Mouse (Mus musculus): ENCODE measurements at regions not wholly inside any gene's neighbourhood (a gene's known extent, or its start where the extent isn't known, plus 50 kb on each side); places are given as distances from the start of the nearest gene placed in this dataset.

DNA sequence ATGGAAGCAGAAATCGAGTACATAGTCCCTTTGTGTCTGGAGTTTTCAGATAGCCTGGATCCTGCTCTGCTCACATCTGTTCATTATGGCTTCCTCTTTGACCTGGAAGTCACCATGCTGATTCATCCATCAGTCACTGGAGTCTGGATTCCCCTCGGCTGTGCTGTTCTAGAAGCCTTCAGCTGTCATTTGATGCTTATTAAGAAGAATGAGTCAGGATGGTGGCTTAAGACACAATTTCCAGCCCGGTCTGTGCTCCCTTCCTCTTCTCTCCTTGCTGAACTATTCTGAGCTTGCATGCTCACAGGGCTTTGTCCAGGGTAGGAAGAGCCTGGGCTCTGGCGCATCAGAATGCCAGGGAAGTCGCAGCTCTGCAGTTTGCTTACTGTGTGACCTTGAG is 1398.2 kb upstream of the A1bg start:
- Histone ChIP-seq H3K36me3 (ENCODE audit: control insufficient read depth, insufficient read depth, low read length, poor library complexity, severe bottlenecking) (no peaks in the 10 kb centered on the region), H3K9me3 (ENCODE audit: control insufficient read depth, insufficient read depth, low read depth, low read length) (no peaks in the 10 kb centered on the region), H3K27ac (ENCODE audit: insufficient read depth, low read depth, low read length, poor library complexity, severe bottlenecking) (no peak overlapping the region), H3K4me1 (ENCODE audit: control insufficient read depth in 2 of 2, insufficient read depth in 2 of 2, low read length in 2 of 2, poor library complexity in 1 of 2) (no peaks in the 10 kb centered on the region), H3K4me3 (ENCODE audit: insufficient read depth in 1 of 2, low read depth in 1 of 2, low read length in 2 of 2, poor library complexity in 1 of 2, severe bottlenecking in 1 of 2) (no peak overlapping the region), H3K9ac (ENCODE audit: insufficient read depth, low read depth, low read length, poor library complexity, severe bottlenecking) (no peak overlapping the region)
- in situ Hi-C loops (cut with MboI; ENCODE audit: low sequenced_read_pairs in 2 of 2, unreplicated experiment in 2 of 2): no loop called here
- no peak for TF ChIP-seq ZNF384 (IDR thresholded peaks at IDR 0.05; ENCODE audit: low read depth, low read length)
- TF ChIP-seq MAFK (IDR thresholded peaks at IDR 0.05; ENCODE audit: insufficient read depth, low read depth, low read length): no peak
- TF ChIP-seq HCFC1 (IDR thresholded peaks at IDR 0.05; ENCODE audit: borderline replicate concordance, insufficient read depth, low read length): no peak
- no peak for TF ChIP-seq ZC3H11A (IDR thresholded peaks at IDR 0.05; ENCODE audit: borderline replicate concordance, low read depth, low read length)
- TF ChIP-seq CHD2 (IDR thresholded peaks at IDR 0.05; ENCODE audit: low read depth, low read length): no peak
- DNase-seq (ENCODE audit: low read depth, low spot score): no peak

DNA sequence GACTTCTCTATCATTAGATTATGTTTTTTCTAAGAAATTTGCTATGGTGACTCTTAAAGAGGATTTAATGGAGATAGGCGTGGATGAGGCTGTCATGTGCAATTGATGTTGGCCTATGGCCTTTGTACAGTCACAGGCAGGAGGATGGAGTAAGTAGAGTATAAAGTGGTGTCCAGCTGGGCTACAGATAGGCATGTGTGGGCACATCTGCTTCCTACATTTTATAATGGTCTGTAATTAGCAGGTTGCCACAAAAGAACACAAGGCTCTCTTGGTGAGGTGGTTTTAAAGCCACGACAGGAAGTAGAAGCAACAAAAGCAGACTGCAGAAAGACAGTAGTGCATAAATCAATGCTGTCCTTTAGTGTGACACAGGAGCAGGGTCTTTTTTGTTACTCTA is 1391.6 kb upstream of the A1bg start:
- no peak overlapping the region for H3K27ac ChIP-seq (ENCODE audit: insufficient read depth, low read depth, low read length, poor library complexity, severe bottlenecking)
- no peaks in the 10 kb centered on the region for H3K36me3 ChIP-seq (ENCODE audit: control insufficient read depth, insufficient read depth, low read length, poor library complexity, severe bottlenecking)
- H3K4me3 ChIP-seq (ENCODE audit: insufficient read depth in 1 of 2, low read depth in 1 of 2, low read length in 2 of 2, poor library complexity in 1 of 2, severe bottlenecking in 1 of 2): no peak overlapping the region
- no peaks in the 10 kb centered on the region for H3K9me3 ChIP-seq (ENCODE audit: control insufficient read depth, insufficient read depth, low read depth, low read length)
- H3K4me1 ChIP-seq (ENCODE audit: control insufficient read depth in 2 of 2, insufficient read depth in 2 of 2, low read length in 2 of 2, poor library complexity in 1 of 2): no peaks in the 10 kb centered on the region
- DNase-seq (ENCODE audit: low read depth, low spot score): no peak
- in situ Hi-C loops (cut with MboI; ENCODE audit: low sequenced_read_pairs in 2 of 2, unreplicated experiment in 2 of 2): no loop called here
- TF ChIP-seq HCFC1 (IDR thresholded peaks at IDR 0.05; ENCODE audit: borderline replicate concordance, insufficient read depth, low read length) (no peak), ZNF384 (IDR thresholded peaks at IDR 0.05; ENCODE audit: low read depth, low read length) (no peak), MAFK (IDR thresholded peaks at IDR 0.05; ENCODE audit: insufficient read depth, low read depth, low read length) (no peak)
- H3K9ac ChIP-seq (ENCODE audit: insufficient read depth, low read depth, low read length, poor library complexity, severe bottlenecking): no peak overlapping the region

DNA sequence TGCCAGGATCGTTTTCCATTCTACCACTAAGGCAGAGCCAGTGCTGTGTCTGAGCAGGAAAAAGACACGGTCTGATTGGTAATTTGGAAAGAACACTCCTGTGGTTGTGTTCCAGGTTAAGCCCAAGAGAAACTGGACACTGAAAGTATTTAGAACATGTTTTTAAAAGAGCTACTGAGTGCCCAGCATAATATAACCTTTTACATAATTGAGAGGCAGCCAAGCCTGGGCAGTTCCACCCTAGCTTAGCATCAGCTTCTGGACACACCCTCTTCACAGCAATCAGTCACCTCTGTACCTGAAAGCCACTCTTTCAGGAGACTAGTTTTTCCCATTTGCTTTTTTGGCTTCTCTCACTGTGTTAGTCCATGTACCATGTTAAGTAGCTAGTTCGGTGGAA is 1379.4 kb upstream of the A1bg start:
- no peak overlapping the region for H3K27ac ChIP-seq (ENCODE audit: insufficient read depth, low read depth, low read length, poor library complexity, severe bottlenecking)
- TF ChIP-seq MAFK (IDR thresholded peaks at IDR 0.05; ENCODE audit: insufficient read depth, low read depth, low read length): no peak
- no peak for TF ChIP-seq CHD2 (IDR thresholded peaks at IDR 0.05; ENCODE audit: low read depth, low read length)
- no peak for TF ChIP-seq HCFC1 (IDR thresholded peaks at IDR 0.05; ENCODE audit: borderline replicate concordance, insufficient read depth, low read length)
- TF ChIP-seq ZC3H11A (IDR thresholded peaks at IDR 0.05; ENCODE audit: borderline replicate concordance, low read depth, low read length): no peak
- no peak for TF ChIP-seq ZNF384 (IDR thresholded peaks at IDR 0.05; ENCODE audit: low read depth, low read length)
- H3K9ac ChIP-seq (ENCODE audit: insufficient read depth, low read depth, low read length, poor library complexity, severe bottlenecking): no peak overlapping the region
- DNase-seq (ENCODE audit: low read depth, low spot score): no peak
- H3K4me1 ChIP-seq (ENCODE audit: control insufficient read depth in 2 of 2, insufficient read depth in 2 of 2, low read length in 2 of 2, poor library complexity in 1 of 2): no peaks in the 10 kb centered on the region
- in situ Hi-C loops (cut with MboI; ENCODE audit: low sequenced_read_pairs in 2 of 2, unreplicated experiment in 2 of 2): no loop called here
- H3K36me3 ChIP-seq (ENCODE audit: control insufficient read depth, insufficient read depth, low read length, poor library complexity, severe bottlenecking): no peaks in the 10 kb centered on the region
- H3K9me3 ChIP-seq (ENCODE audit: control insufficient read depth, insufficient read depth, low read depth, low read length): no peaks in the 10 kb centered on the region
- H3K4me3 ChIP-seq (ENCODE audit: insufficient read depth in 1 of 2, low read depth in 1 of 2, low read length in 2 of 2, poor library complexity in 1 of 2, severe bottlenecking in 1 of 2): no peak overlapping the region

DNA sequence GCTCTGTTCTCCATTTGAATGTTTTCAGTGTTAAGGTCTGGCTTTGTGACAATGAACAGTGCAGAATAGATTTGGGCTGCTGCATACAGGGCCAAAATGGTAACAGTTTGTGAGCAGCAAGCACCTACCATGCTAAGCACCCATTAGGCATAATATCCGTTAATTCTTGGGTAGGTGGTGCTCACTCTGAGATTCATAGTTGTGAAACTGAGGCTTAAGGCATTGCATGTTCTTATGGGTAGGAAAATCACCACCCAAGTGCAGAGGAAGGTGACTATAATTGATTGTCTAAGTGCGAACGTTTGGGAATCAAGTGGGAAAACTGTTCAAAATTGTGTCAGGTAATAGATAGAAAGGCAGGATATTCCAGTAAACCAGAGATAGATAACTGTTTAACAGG is 1378.8 kb upstream of the A1bg start:
- no peaks in the 10 kb centered on the region for H3K4me1 ChIP-seq (ENCODE audit: control insufficient read depth in 2 of 2, insufficient read depth in 2 of 2, low read length in 2 of 2, poor library complexity in 1 of 2)
- no peak for TF ChIP-seq MAFK (IDR thresholded peaks at IDR 0.05; ENCODE audit: insufficient read depth, low read depth, low read length)
- TF ChIP-seq HCFC1 (IDR thresholded peaks at IDR 0.05; ENCODE audit: borderline replicate concordance, insufficient read depth, low read length): no peak
- no peak for TF ChIP-seq CHD2 (IDR thresholded peaks at IDR 0.05; ENCODE audit: low read depth, low read length)
- TF ChIP-seq ZC3H11A (IDR thresholded peaks at IDR 0.05; ENCODE audit: borderline replicate concordance, low read depth, low read length): no peak
- no peak for TF ChIP-seq ZNF384 (IDR thresholded peaks at IDR 0.05; ENCODE audit: low read depth, low read length)
- no peak overlapping the region for H3K27ac ChIP-seq (ENCODE audit: insufficient read depth, low read depth, low read length, poor library complexity, severe bottlenecking)
- H3K9ac ChIP-seq (ENCODE audit: insufficient read depth, low read depth, low read length, poor library complexity, severe bottlenecking): no peak overlapping the region
- H3K9me3 ChIP-seq (ENCODE audit: control insufficient read depth, insufficient read depth, low read depth, low read length): no peaks in the 10 kb centered on the region
- H3K4me3 ChIP-seq (ENCODE audit: insufficient read depth in 1 of 2, low read depth in 1 of 2, low read length in 2 of 2, poor library complexity in 1 of 2, severe bottlenecking in 1 of 2): no peak overlapping the region
- no peaks in the 10 kb centered on the region for H3K36me3 ChIP-seq (ENCODE audit: control insufficient read depth, insufficient read depth, low read length, poor library complexity, severe bottlenecking)
- no peak for DNase-seq (ENCODE audit: low read depth, low spot score)
- in situ Hi-C loops (cut with MboI; ENCODE audit: low sequenced_read_pairs in 2 of 2, unreplicated experiment in 2 of 2): no loop called here

DNA sequence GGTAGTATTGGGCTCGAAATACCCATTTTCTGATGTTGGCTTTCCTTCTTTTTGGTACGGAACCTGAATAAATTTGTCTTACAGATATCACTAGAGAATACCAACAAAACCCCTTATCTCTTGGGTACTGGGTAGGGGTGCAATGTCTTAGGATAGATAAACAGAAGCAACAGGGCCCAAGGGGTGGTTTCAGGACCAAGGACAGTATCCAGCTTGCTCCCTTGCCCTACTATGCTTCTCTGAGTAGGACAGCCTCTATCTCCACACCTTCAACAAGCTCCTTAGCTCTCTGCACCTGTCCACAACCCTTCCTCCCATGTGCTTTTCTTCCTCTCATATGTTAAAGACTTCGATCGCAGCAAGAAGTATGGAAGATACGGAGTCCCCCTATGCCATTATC is 1374.3 kb upstream of the A1bg start:
- TF ChIP-seq MAFK (IDR thresholded peaks at IDR 0.05; ENCODE audit: insufficient read depth, low read depth, low read length) (no peak), ZNF384 (IDR thresholded peaks at IDR 0.05; ENCODE audit: low read depth, low read length) (no peak), HCFC1 (IDR thresholded peaks at IDR 0.05; ENCODE audit: borderline replicate concordance, insufficient read depth, low read length) (no peak), CHD2 (IDR thresholded peaks at IDR 0.05; ENCODE audit: low read depth, low read length) (no peak), ZC3H11A (IDR thresholded peaks at IDR 0.05; ENCODE audit: borderline replicate concordance, low read depth, low read length) (no peak)
- in situ Hi-C loops (cut with MboI; ENCODE audit: low sequenced_read_pairs in 2 of 2, unreplicated experiment in 2 of 2): no loop called here
- H3K27ac ChIP-seq (ENCODE audit: insufficient read depth, low read depth, low read length, poor library complexity, severe bottlenecking): no peak overlapping the region
- 0 out of 4 replicates have a peak, but pooled peaks cover 0 to 2% of the 10 kb centered on the region in 2 experiments for H3K4me1 ChIP-seq (ENCODE audit: control insufficient read depth in 2 of 2, insufficient read depth in 2 of 2, low read length in 2 of 2, poor library complexity in 1 of 2)
- H3K9ac ChIP-seq (ENCODE audit: insufficient read depth, low read depth, low read length, poor library complexity, severe bottlenecking): no peak overlapping the region
- no peaks in the 10 kb centered on the region for H3K9me3 ChIP-seq (ENCODE audit: control insufficient read depth, insufficient read depth, low read depth, low read length)
- DNase-seq (ENCODE audit: low read depth, low spot score): peak; percentile 27
- no peaks in the 10 kb centered on the region for H3K36me3 ChIP-seq (ENCODE audit: control insufficient read depth, insufficient read depth, low read length, poor library complexity, severe bottlenecking)
- no peak overlapping the region for H3K4me3 ChIP-seq (ENCODE audit: insufficient read depth in 1 of 2, low read depth in 1 of 2, low read length in 2 of 2, poor library complexity in 1 of 2, severe bottlenecking in 1 of 2)

All from ES-E14 (cell line).